Mouse (Mus musculus) G1E (cell line): ENCODE results near the gene Spg7. TPM values are rescaled to one million over a fixed set of nuclear protein-coding genes. Genes with fewer than 3 reads are reported as not detected.

Experiments used
- ATAC-seq: 2 replicates; pipeline ENCODE4 v1.8.0; 2016; ENCODE audit warnings: mild to moderate bottlenecking; ENCODE audit not compliant: insufficient number of reproducible peaks, poor library complexity, low FRiP score, severe bottlenecking; ENCODE audit errors: extremely low read depth
- DNase-seq: peaks from one replicate; pipeline ENCODE4 v3.0.0; 2012; ENCODE audit warnings: low spot score
- H3K27me3 ChIP-seq: 2 replicates; pipeline ENCODE4 v1.6.1; 2012; ENCODE audit warnings: mild to moderate bottlenecking, low read length, inconsistent platforms; ENCODE audit not compliant: insufficient read depth
- H3K36me3 ChIP-seq: replicated peaks from 2 replicates; pipeline ENCODE3; 2012; ENCODE audit warnings: mild to moderate bottlenecking, inconsistent platforms
- H3K4me1 ChIP-seq: 2 replicates; pipeline ENCODE4 v1.6.1; 2012; ENCODE audit warnings: low read depth, low read length, inconsistent platforms, mixed read lengths; ENCODE audit not compliant: insufficient read depth
- H3K4me3 ChIP-seq: 2 replicates; pipeline ENCODE4 v1.5.1; 2012; ENCODE audit warnings: low read depth, mild to moderate bottlenecking, inconsistent platforms, low read length, moderate library complexity, mixed read lengths
- H3K9me3 ChIP-seq: replicated peaks from 2 replicates; pipeline ENCODE4 v1.6.1; 2012; ENCODE audit warnings: inconsistent platforms
- CTCF ChIP-seq: IDR thresholded peaks from 2 replicates; pipeline ENCODE4 v1.5.1; 2012; ENCODE audit warnings: low read depth, low read length, inconsistent platforms, mixed read lengths
- GATA1 ChIP-seq: IDR thresholded peaks from 2 replicates; pipeline ENCODE4 v1.6.1; 2012; ENCODE audit warnings: borderline replicate concordance, low read length, inconsistent platforms, mixed read lengths
- GATA2 ChIP-seq: IDR thresholded peaks from 2 replicates; pipeline ENCODE4 v1.6.1; 2012; ENCODE audit warnings: low read depth, low read length, inconsistent platforms, borderline replicate concordance
- POLR2AphosphoS5 ChIP-seq: IDR thresholded peaks from 2 replicates; pipeline ENCODE4 v1.6.1; 2012; ENCODE audit warnings: low read depth, low read length, inconsistent platforms; ENCODE audit not compliant: insufficient replicate concordance
- TAL1 ChIP-seq: conservative IDR thresholded peaks from 2 replicates; pipeline ENCODE4 v1.6.1; 2012; ENCODE audit warnings: low read depth, low read length, inconsistent platforms, mixed read lengths
- polyA plus RNA-seq: library from polyadenylated mRNA; stranded (reverse); fragments of >175 nt; gene quantifications from 2 replicates; pipeline ENCODE4 v1.2.3, GENCODE M21; 2012
- total RNA-seq, 2 experiments: library from RNA; stranded (forward) in 1 of 2; stranded (reverse) in 1 of 2; fragments of 200-1000 nt in 1 of 2; fragments of >200 nt in 1 of 2; fragmentation: Nextera tagmentation in 1 of 2; gene quantifications; 2 replicates each; pipeline ENCODE4 v1.2.3; 2014 to 2017

Spg7 gene
- total and polyA plus RNA-seq, 3 experiments, result 11.7 to 40.2 (median 20.9) TPM

- no peak for TF ChIP-seq GATA2
- no peak for ATAC-seq
- Histone ChIP-seq H3K27me3 (no peaks in the 10 kb centered on the region), H3K36me3 (peaks cover 20% of the 10 kb centered on the region), H3K4me3 (peak overlapping the region; percentile 87; the same call in 1 of the 2 replicates), H3K4me1 (peaks cover 61% of the 10 kb centered on the region), H3K9me3 (no peaks in the 10 kb centered on the region)
- DNase-seq, result no peak
Measured at GRCm38 (mm10) chr8:123039376-123040109, 23.2 kb upstream of the Spg7 start.

- no peaks in the 10 kb centered on the region for H3K27me3 ChIP-seq
- TF ChIP-seq CTCF (no peak), TAL1 (no peak)
- ATAC-seq, result no peak
- H3K9me3 ChIP-seq, result peaks cover 4% of the 10 kb centered on the region; the same call in 1 of the 2 replicates
- H3K4me3 ChIP-seq, result peak overlapping the region; percentile 87
- H3K36me3 ChIP-seq, result peaks cover 24% of the 10 kb centered on the region
- peaks cover 56% of the 10 kb centered on the region for H3K4me1 ChIP-seq
- no peak for DNase-seq
Measured at GRCm38 (mm10) chr8:123040110-123040650, 22.6 kb upstream of the Spg7 start.

GRCm38 (mm10) chr8:123041008-123041773 is 21.6 kb upstream of the Spg7 start:
- Histone ChIP-seq H3K9me3 (peaks cover 5% of the 10 kb centered on the region; the same call in 1 of the 2 replicates), H3K4me1 (peaks cover 48% of the 10 kb centered on the region), H3K4me3 (peak overlapping the region; percentile 87), H3K36me3 (peaks cover 29% of the 10 kb centered on the region), H3K27me3 (no peaks in the 10 kb centered on the region)
- DNase-seq (peak; percentile 42), ATAC-seq (no peak)
- TF ChIP-seq POLR2AphosphoS5, result no peak
- TF ChIP-seq TAL1, result no peak
- TF ChIP-seq GATA1, result no peak
- TF ChIP-seq CTCF, result no peak
- TF ChIP-seq GATA2, result no peak

GRCm38 (mm10) chr8:123041774-123042105 is 21.0 kb upstream of the Spg7 start:
- TF ChIP-seq POLR2AphosphoS5 (no peak), GATA2 (no peak), TAL1 (no peak), CTCF (no peak), GATA1 (no peak)
- H3K9me3 ChIP-seq, result peaks cover 5% of the 10 kb centered on the region; the same call in 1 of the 2 replicates
- no peak for DNase-seq
- H3K4me1 ChIP-seq, result peaks cover 44% of the 10 kb centered on the region
- H3K4me3 ChIP-seq, result peak overlapping the region; percentile 87
- H3K27me3 ChIP-seq, result no peaks in the 10 kb centered on the region
- H3K36me3 ChIP-seq, result peaks cover 29% of the 10 kb centered on the region
- no peak for ATAC-seq

GRCm38 (mm10) chr8:123042158-123042973 is 20.4 kb upstream of the Spg7 start, which contains the start of gene Ankrd11:
Ankrd11 (minus strand) TSS chr8:123042277.
- H3K9me3 ChIP-seq, result peaks cover 5% of the 10 kb centered on the region; the same call in 1 of the 2 replicates
- H3K4me1 ChIP-seq, result peaks cover 37% of the 10 kb centered on the region
- peak within 1 kb of the TSS; percentile 87 for H3K4me3 ChIP-seq
- DNase-seq (peak; percentile 97), ATAC-seq (peak; percentile 99)
- H3K27me3 ChIP-seq, result no peaks in the 10 kb centered on the region
- H3K36me3 ChIP-seq, result peaks cover 27% of the 10 kb centered on the region
- TF ChIP-seq POLR2AphosphoS5, result peak; percentile 30; the same call in 1 of the 2 replicates
- TF ChIP-seq GATA1, result no peak

GRCm38 (mm10) chr8:123042974-123043625 is 19.6 kb upstream of the Spg7 start:
- ATAC-seq (no peak), DNase-seq (no peak)
- H3K4me1 ChIP-seq, result peaks cover 33% of the 10 kb centered on the region
- no peak for TF ChIP-seq CTCF
- TF ChIP-seq TAL1, result no peak
- no peak for TF ChIP-seq GATA1
- no peak for TF ChIP-seq GATA2
- no peak for TF ChIP-seq POLR2AphosphoS5
- H3K27me3 ChIP-seq, result no peaks in the 10 kb centered on the region
- peak overlapping the region; percentile 87 for H3K4me3 ChIP-seq
- H3K36me3 ChIP-seq, result peaks cover 27% of the 10 kb centered on the region
- peaks cover 5% of the 10 kb centered on the region; the same call in 1 of the 2 replicates for H3K9me3 ChIP-seq
